Mouse (Mus musculus) Muller cell, postnatal 12 days (primary cell): Measurements from ENCODE around the gene Xlr5b.
"Not testable (repeated sequence)": the region's sequence is repeated elsewhere in the genome, so short reads cannot be mapped to it uniquely, and the experiment has no call there.

ENCODE experiments used
- DNase-seq: peaks from one replicate; pipeline ENCODE4 v3.0.0-alpha.2; 2015; ENCODE audit errors: inconsistent ontology term

The Xlr5b gene

DNA sequence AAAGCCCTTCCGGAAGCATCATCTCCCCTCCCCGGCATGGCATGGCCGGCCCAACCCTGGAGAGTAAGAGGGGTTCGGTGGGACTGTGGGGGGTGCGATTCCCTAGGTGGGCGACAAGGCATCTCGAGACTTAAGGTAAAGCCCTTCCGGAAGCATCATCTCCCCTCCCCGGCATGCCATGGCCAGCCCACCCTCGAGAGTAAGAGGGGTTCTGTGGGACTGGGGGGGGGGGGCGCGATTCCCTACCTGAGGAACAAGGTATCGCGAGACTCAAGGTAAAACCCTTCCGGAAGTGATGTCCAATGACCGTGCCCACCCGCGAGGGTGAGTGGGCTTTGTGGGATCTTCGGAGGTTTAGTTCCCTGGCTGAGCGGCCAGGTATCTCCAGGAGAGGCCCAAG is at the start of gene Xlr5b:
Gene Xlr5b, plus strand, starts transcription at position 301 of the 400 bp plus-strand sequence.
- DNase-seq: not testable (repeated sequence)

DNA sequence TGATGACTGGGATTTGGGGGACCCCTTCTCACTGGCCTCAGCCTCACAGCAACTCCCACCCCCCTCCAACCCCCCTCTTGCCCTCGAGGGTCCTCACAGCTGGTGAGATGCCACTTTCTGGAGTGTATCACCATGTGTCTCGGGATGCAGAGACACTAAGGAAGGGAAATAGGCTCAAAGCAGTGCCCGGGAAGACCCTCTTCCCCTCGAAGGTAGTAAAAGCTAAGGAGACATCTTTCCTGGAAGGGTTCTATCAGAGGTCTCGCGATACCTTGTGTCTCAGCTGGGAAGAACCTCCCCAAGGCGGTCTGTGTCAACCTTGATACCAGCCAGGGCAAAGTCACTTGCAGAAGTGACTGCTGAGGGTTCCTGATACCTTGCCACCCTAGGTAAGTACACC is 31.8 kb upstream of the Xlr5b start, which contains the start of gene Gm14685:
Gene Gm14685, plus strand, starts transcription at position 301 of the 400 bp plus-strand sequence.
- not testable (repeated sequence) for DNase-seq

DNA sequence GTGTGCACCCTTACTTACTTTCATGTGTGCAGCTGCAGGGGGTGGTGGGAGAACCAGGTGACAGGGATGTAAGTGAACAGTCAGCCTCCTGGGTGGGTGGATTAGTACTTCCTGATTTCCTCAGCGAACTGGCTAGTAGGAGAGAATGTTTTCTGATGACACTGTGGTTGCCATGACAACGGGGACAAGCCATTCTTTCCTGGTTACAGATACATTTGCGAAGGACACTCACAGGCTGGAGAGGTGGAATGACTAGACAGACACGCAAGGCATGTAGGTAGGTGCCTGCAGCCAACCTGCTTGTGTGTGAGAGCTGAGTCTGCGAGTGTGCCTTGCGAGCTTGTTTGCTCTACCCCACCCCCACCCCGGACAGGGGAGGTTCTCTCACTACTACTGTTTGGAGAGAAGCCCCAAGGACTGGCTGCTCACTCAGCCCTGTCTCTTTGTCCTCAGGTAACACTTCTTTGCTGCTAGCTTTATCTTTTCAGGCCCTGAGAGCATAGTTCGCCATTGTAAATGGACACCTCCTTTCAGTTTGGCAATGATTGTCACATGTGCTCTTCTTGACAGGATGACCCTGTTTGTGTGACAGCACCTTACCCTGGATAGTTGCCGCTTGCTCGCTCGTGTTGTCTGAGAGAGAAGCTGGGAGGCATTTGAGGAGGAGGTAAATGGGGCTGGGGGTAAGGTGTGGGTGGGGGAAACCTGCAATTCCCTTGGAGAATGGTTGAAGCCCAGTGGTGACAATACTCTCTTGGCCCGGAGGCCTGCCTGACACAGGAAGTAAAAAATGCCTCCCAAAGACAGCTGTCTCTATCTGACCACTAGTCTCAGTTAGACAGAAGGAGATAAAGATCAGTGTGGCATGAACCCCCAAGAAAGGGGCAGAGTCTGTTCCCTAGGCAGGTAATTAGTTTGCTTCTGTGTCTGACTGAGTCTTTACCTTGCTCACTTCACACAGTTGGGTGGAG is 25.5 kb upstream of the Xlr5b start:
- not testable (repeated sequence) for DNase-seq

DNA sequence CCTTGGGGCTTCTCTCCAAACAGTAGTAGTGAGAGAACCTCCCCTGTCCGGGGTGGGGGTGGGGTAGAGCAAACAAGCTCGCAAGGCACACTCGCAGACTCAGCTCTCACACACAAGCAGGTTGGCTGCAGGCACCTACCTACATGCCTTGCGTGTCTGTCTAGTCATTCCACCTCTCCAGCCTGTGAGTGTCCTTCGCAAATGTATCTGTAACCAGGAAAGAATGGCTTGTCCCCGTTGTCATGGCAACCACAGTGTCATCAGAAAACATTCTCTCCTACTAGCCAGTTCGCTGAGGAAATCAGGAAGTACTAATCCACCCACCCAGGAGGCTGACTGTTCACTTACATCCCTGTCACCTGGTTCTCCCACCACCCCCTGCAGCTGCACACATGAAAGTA is 5.4 kb upstream of the Xlr5b start:
- DNase-seq: not testable (repeated sequence)

DNA sequence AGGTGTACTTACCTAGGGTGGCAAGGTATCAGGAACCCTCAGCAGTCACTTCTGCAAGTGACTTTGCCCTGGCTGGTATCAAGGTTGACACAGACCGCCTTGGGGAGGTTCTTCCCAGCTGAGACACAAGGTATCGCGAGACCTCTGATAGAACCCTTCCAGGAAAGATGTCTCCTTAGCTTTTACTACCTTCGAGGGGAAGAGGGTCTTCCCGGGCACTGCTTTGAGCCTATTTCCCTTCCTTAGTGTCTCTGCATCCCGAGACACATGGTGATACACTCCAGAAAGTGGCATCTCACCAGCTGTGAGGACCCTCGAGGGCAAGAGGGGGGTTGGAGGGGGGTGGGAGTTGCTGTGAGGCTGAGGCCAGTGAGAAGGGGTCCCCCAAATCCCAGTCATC is 754 bp downstream of the Xlr5b start, which contains the start of gene DXBay18:
Gene DXBay18, minus strand, starts transcription at position 101 of the 400 bp plus-strand sequence.
- not testable (repeated sequence) for DNase-seq

DNA sequence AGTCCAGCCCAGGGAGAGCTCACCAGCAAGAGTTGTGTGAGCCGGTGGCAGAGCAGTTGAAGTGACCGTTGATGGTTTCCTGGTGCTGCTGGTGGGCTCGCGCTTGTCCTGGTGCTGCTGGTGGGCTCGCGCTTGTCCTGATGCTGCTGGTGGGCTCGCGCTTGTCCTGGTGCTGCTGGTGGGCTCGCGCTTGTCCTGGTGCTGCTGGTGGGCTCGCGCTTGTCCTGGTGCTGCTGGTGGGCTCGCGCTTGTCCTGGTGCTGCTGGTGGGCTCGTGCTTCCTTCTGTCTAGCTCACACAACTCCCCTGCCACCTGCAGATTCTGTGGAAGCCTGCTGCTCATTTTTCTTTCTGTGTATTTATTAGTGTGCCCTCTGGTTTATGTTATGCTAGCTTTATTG is 28.3 kb downstream of the Xlr5b start, which contains the start of gene Spin2d:
Gene Spin2d, minus strand, starts transcription at position 101 of the 400 bp plus-strand sequence.
- not testable (repeated sequence) for DNase-seq

DNA sequence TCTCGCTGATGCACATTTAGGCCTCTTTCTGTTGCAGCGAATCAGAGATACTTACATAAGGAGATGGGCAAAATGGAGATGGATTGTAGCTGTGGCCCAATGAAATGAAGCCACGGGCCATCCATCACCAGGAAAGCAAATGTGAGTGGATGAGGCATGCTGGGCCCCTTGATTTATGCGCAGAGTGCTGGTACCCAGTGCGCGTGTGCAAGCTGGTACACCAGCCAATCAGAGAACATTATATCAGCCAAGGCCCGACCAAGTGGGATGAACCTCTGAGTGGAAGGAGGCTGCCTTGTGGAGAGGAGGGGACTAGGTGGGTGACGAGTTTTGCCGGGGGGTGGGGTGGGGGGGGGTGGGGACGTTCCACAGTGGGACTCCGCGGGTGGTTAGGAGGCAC is 43.3 kb downstream of the Xlr5b start, which contains the start of gene Xlr3b:
Gene Xlr3b, plus strand, starts transcription at position 274 of the 400 bp plus-strand sequence.
- not testable (repeated sequence) for DNase-seq
